Mouse (Mus musculus) embryonic facial prominence, embryonic 10.5 days (tissue): ENCODE results near the gene Gnai2. TPM values are rescaled to one million over a fixed set of nuclear protein-coding genes. Genes with fewer than 3 reads are reported as not detected.

Experiments
- DNase-seq: peaks from one replicate; pipeline ENCODE4 v3.0.0-alpha.2; 2017; ENCODE audit warnings: low spot score
- H3K27ac ChIP-seq: fragments of 300-500 bp; sonication (generic); replicated peaks from 2 replicates; pipeline ENCODE4 v1.5.1; 2016; ENCODE audit warnings: mild to moderate bottlenecking
- H3K27me3 ChIP-seq: fragments of 300-500 bp; sonication (generic); replicated peaks from 2 replicates; pipeline ENCODE4 v1.6.1; 2016; ENCODE audit warnings: low read depth, mild to moderate bottlenecking; ENCODE audit not compliant: poor library complexity, severe bottlenecking
- H3K36me3 ChIP-seq: fragments of 300-500 bp; sonication (generic); replicated peaks from 2 replicates; pipeline ENCODE4 v1.6.1; 2016; ENCODE audit warnings: mild to moderate bottlenecking, moderate library complexity
- H3K4me1 ChIP-seq: fragments of 300-500 bp; sonication (generic); 2 replicates; pipeline ENCODE4 v1.6.1; 2016
- H3K4me3 ChIP-seq: fragments of 300-500 bp; sonication (generic); 2 replicates; pipeline ENCODE4 v1.5.1; 2016; ENCODE audit warnings: mild to moderate bottlenecking, moderate library complexity
- H3K9me3 ChIP-seq: fragments of 300-500 bp; sonication (generic); 2 replicates; pipeline ENCODE4 v1.6.1; 2016; ENCODE audit warnings: mild to moderate bottlenecking
- WGBS: fragments of 180-500 bp; shearing (Covaris S2); methylation state at CpG from one replicate; pipeline ENCODE4 v1.1.7; 2016; 5-methylcytosine and 5-hydroxymethylcytosine counted together
- polyA plus RNA-seq: library from polyadenylated mRNA; unstranded; fragments of >200 nt; fragmentation: Nextera tagmentation; extraction: Ambion mirVana; gene quantifications from 2 replicates; pipeline ENCODE4 v1.2.1, GENCODE M21; 2016

Gene Gnai2
- polyA plus RNA-seq, 1 experiment from 2014 or later: 334 TPM

- Histone ChIP-seq H3K27me3 (peaks cover 30% of the 10 kb centered on the region), H3K4me3 (no peak overlapping the region), H3K9me3 (no peaks in the 10 kb centered on the region), H3K4me1 (peaks cover 44% of the 10 kb centered on the region), H3K27ac (no peak overlapping the region), H3K36me3 (0 out of 2 replicates have a peak, but pooled peaks cover 4% of the 10 kb centered on the region)
- WGBS: 82% methylated on average over 12 of the region's 12 CpGs
- DNase-seq: no peak
Observed at GRCm38 (mm10) chr9:107600745-107601144, 34.4 kb downstream of the Gnai2 start.

- H3K9me3 ChIP-seq: no peaks in the 10 kb centered on the region
- WGBS: 64% methylated on average over 14 of the region's 14 CpGs
- peaks cover 30% of the 10 kb centered on the region for H3K27me3 ChIP-seq
- DNase-seq: peak; percentile 43
- H3K27ac ChIP-seq: no peak overlapping the region
- H3K4me3 ChIP-seq: peak overlapping the region; percentile 16; the same call in 1 of the 2 replicates
- H3K4me1 ChIP-seq: peaks cover 35% of the 10 kb centered on the region
- peaks cover 8% of the 10 kb centered on the region; the same call in 1 of the 2 replicates for H3K36me3 ChIP-seq
Observed at GRCm38 (mm10) chr9:107599842-107600241, 35.3 kb downstream of the Gnai2 start.

- Histone ChIP-seq H3K27me3 (peaks cover 30% of the 10 kb centered on the region), H3K4me3 (no peak overlapping the region; the same call in 1 of the 2 replicates), H3K4me1 (peaks cover 31% of the 10 kb centered on the region), H3K36me3 (peaks cover 12% of the 10 kb centered on the region), H3K27ac (no peak overlapping the region), H3K9me3 (no peaks in the 10 kb centered on the region)
- DNase-seq: no peak
- 86% methylated on average over 9 of the region's 9 CpGs for WGBS
Observed at GRCm38 (mm10) chr9:107599433-107599832, 35.7 kb downstream of the Gnai2 start.

GRCm38 (mm10) chr9:107598385-107598784 is 36.8 kb downstream of the Gnai2 start:
- WGBS: 83% methylated on average over 5 of the region's 5 CpGs
- Histone ChIP-seq H3K27me3 (peaks cover 24% of the 10 kb centered on the region), H3K36me3 (peaks cover 23% of the 10 kb centered on the region), H3K4me1 (peaks cover 21% of the 10 kb centered on the region), H3K27ac (no peak overlapping the region), H3K4me3 (0 out of 2 replicates have a peak overlapping the region, but pooled peaks have one; percentile 4), H3K9me3 (no peaks in the 10 kb centered on the region)
- no peak for DNase-seq

GRCm38 (mm10) chr9:107596619-107597569 is 38.3 kb downstream of the Gnai2 start:
- peaks cover 6% of the 10 kb centered on the region for H3K4me1 ChIP-seq
- H3K9me3 ChIP-seq: no peaks in the 10 kb centered on the region
- no peak for DNase-seq
- no peak overlapping the region for H3K27ac ChIP-seq
- peaks cover 15% of the 10 kb centered on the region for H3K27me3 ChIP-seq
- WGBS: 91% methylated on average over 11 of the region's 11 CpGs
- H3K4me3 ChIP-seq: no peak overlapping the region
- H3K36me3 ChIP-seq: peaks cover 38% of the 10 kb centered on the region

GRCm38 (mm10) chr9:107594281-107595062 is 40.7 kb downstream of the Gnai2 start:
- Histone ChIP-seq H3K27ac (no peak overlapping the region), H3K4me3 (no peak overlapping the region), H3K27me3 (peaks cover 9% of the 10 kb centered on the region; the same call in 1 of the 2 replicates), H3K4me1 (peaks cover under 1% of the 10 kb centered on the region; the same call in 1 of the 2 replicates), H3K36me3 (peaks cover 62% of the 10 kb centered on the region), H3K9me3 (no peaks in the 10 kb centered on the region)
- 78% methylated on average over 8 of the region's 8 CpGs for WGBS
- DNase-seq: no peak

GRCm38 (mm10) chr9:107593101-107593976 is 41.8 kb downstream of the Gnai2 start:
- Histone ChIP-seq H3K27me3 (no peaks in the 10 kb centered on the region), H3K9me3 (no peaks in the 10 kb centered on the region), H3K36me3 (peaks cover 62% of the 10 kb centered on the region), H3K4me1 (peaks cover 11% of the 10 kb centered on the region), H3K4me3 (no peak overlapping the region), H3K27ac (no peak overlapping the region)
- 84% methylated on average over 11 of the region's 11 CpGs for WGBS
- DNase-seq: no peak

GRCm38 (mm10) chr9:107590773-107591060 is 44.5 kb downstream of the Gnai2 start:
- peaks cover 62% of the 10 kb centered on the region for H3K36me3 ChIP-seq
- peaks cover 21% of the 10 kb centered on the region for H3K4me1 ChIP-seq
- DNase-seq: no peak
- no peak overlapping the region; the same call in 1 of the 2 replicates for H3K4me3 ChIP-seq
- H3K9me3 ChIP-seq: no peaks in the 10 kb centered on the region
- no peak overlapping the region for H3K27ac ChIP-seq
- 94% methylated on average over 6 of the region's 6 CpGs for WGBS
- no peaks in the 10 kb centered on the region for H3K27me3 ChIP-seq

GRCm38 (mm10) chr9:107590058-107590772 is 45.0 kb downstream of the Gnai2 start:
- no peaks in the 10 kb centered on the region for H3K9me3 ChIP-seq
- H3K4me1 ChIP-seq: peaks cover 21% of the 10 kb centered on the region
- peaks cover 63% of the 10 kb centered on the region for H3K36me3 ChIP-seq
- H3K4me3 ChIP-seq: 0 out of 2 replicates have a peak overlapping the region, but pooled peaks have one; percentile 8
- WGBS: 93% methylated on average over 25 of the region's 25 CpGs
- DNase-seq: no peak
- no peak overlapping the region for H3K27ac ChIP-seq
- no peaks in the 10 kb centered on the region for H3K27me3 ChIP-seq

- 6% methylated on average over 33 of the region's 33 CpGs for WGBS
- Histone ChIP-seq H3K4me3 (peak overlapping the region; percentile 80), H3K27ac (peak overlapping the region; percentile 84), H3K27me3 (no peaks in the 10 kb centered on the region), H3K4me1 (peaks cover 21% of the 10 kb centered on the region), H3K9me3 (no peaks in the 10 kb centered on the region), H3K36me3 (peaks cover 55% of the 10 kb centered on the region)
- no peak for DNase-seq
Observed at GRCm38 (mm10) chr9:107587833-107588639, 47.1 kb downstream of the Gnai2 start.
